In the genomic region with DNA sequence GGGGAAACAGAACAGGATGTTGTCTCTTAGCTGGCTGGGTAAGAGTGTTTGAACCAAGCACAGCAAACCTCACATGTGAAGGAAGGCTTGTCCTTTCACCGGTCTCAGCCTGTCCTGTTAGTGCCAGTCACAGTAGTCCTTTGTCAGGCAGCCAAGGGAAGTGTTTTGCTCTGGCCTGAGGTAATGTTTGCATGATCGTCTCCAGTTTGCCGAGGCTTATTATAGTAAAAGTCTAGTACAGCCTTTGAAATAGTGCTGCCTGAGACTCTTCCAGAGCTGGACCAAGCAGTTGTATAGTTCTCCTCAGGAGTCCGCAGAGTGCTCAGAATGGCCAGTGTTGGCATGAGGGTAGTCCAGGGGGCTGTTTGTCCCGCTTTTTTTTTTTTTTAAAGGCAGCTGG, we compare ENCODE assay signal across 7 mouse cellular contexts. TPM values are rescaled to one million over a fixed set of nuclear protein-coding genes. Genes with fewer than 3 reads are reported as not detected.
DNase-seq lines count a peak whose midpoint lies in the region; TF ChIP-seq lines count a peak whose summit lies in the region.

No protein-coding gene starts in this region.

- 13% methylated on average over 5 of the region's 5 CpGs for WGBS in lung, adult 2 months
- WGBS in heart, adult 2 months = 11% methylated on average over 5 of the region's 5 CpGs

- H3K9ac ChIP-seq in heart, adult 2 months (ENCODE audit: low read depth, low read length) = peak overlapping the region; percentile 38; the same call in 1 of the 2 replicates

- peak; percentile 63; the same call in 1 of the 2 replicates for TF ChIP-seq EP300 in heart, adult 2 months (IDR thresholded peaks at IDR 0.05; ENCODE audit: insufficient read depth, low read depth, low read length)

- H3K4me3 ChIP-seq in lung, adult 2 months (replicated peaks; ENCODE audit: extremely low read depth, low read depth, low read length) = no peak overlapping the region
- H3K4me3 ChIP-seq in heart, adult 2 months = peak overlapping the region; percentile 1; the same call in 1 of the 2 replicates

- DNase-seq in lung, adult 18-20 months = peak; percentile 47 to 68
- DNase-seq in lung, adult 2 months = no peak
- peak; percentile 47 to 67 for DNase-seq in cerebellum, postnatal 25 days
- peak; percentile 55 to 76 for DNase-seq in heart, adult 2 months
- peak; percentile 53 to 74 for DNase-seq in kidney, postnatal 25 days
- peak; percentile 91 for DNase-seq in skeletal muscle tissue, adult 2 months (ENCODE audit: low read depth, low spot score)
- DNase-seq in embryo, embryonic 10.5 days (ENCODE audit: low spot score) = no peak

- peak overlapping the region; percentile 83 for H3K27ac ChIP-seq in heart, adult 2 months

- no peaks in the 10 kb centered on the region for H3K27me3 ChIP-seq in heart, adult 2 months (ENCODE audit: control insufficient read depth, insufficient read depth, low read length)

- intact Hi-C loops in heart, adult 2 months (cut with DNase I) = loop anchor here (5.0 kb wide), 1 partner anchor 198 kb away; no protein-coding TSS in a partner anchor

- TF ChIP-seq CTCF in lung, adult 2 months (IDR thresholded peaks at IDR 0.05; ENCODE audit: insufficient read depth, low read length) = no peak
- no peak for TF ChIP-seq CTCF in heart, adult 2 months (IDR thresholded peaks at IDR 0.05)

- peaks cover 7% of the 10 kb centered on the region; the same call in 1 of the 2 replicates for H3K4me1 ChIP-seq in lung, adult 2 months (ENCODE audit: control insufficient read depth, insufficient read depth, low read length)
- peaks cover 13% of the 10 kb centered on the region for H3K4me1 ChIP-seq in heart, adult 2 months (ENCODE audit: control insufficient read depth, insufficient read depth, low read length)

- TF ChIP-seq POLR2A in lung, adult 2 months (IDR thresholded peaks at IDR 0.05; ENCODE audit: borderline replicate concordance, extremely low read depth, low read depth, low read length) = no peak
- TF ChIP-seq POLR2A in heart, adult 2 months (IDR thresholded peaks at IDR 0.05; ENCODE audit: insufficient read depth, low read depth, low read length) = no peak

- peaks cover 2% of the 10 kb centered on the region for H3K36me3 ChIP-seq in heart, adult 2 months (ENCODE audit: control insufficient read depth, insufficient read depth, low read length)

- peaks cover 1% of the 10 kb centered on the region; the same call in 1 of the 2 replicates for H3K79me2 ChIP-seq in heart, adult 2 months (replicated peaks; ENCODE audit: control insufficient read depth, insufficient read depth, low read length)

RNA-seq across cellular contexts. Expression of a gene that starts 13.9 kb away (rescaled TPM):
- polyA plus RNA-seq in lung, adult 2 months (2012; rRNA removed) = 7.3 and 8.9 TPM in 2 replicates
- total RNA-seq in heart, adult 2 months (2021) = 10 to 100 TPM; 17.8 to 19.5 TPM
- polyA plus RNA-seq in heart, adult 2 months (2012; rRNA removed) = 4.3 and 9.1 TPM in 2 replicates

RNA-seq across cellular contexts. Expression of a gene that starts 59.6 kb away (rescaled TPM):
- polyA plus RNA-seq in lung, adult 2 months (2012; rRNA removed) = 0.82 TPM in 1 of 2 replicates, not detected in the other
- under 1 TPM in 1 of 2 experiments, not detected in 1; 0.73 TPM for total RNA-seq in heart, adult 2 months (2021)
- 0.26 and 0.39 TPM in 2 replicates for polyA plus RNA-seq in heart, adult 2 months (2012; rRNA removed)

Comparison
In these comparisons a context has a peak if more than half of its experiments do, and no peak if none do; other contexts are left out.
1. DNase-seq: peak in lung, adult 18-20 months (2 of 2), cerebellum, postnatal 25 days (2 of 2), heart, adult 2 months (2 of 2), kidney, postnatal 25 days (2 of 2) and skeletal muscle tissue, adult 2 months (single experiment); none in lung, adult 2 months (single experiment) and embryo, embryonic 10.5 days (single experiment).